Mouse (Mus musculus): ENCODE measurements around the gene Tor4a. TPM values are rescaled to one million over a fixed set of nuclear protein-coding genes. Genes with fewer than 3 reads are reported as not detected.

Gene Tor4a
- polyA plus RNA-seq, 1 experiment from 2014 or later = 13.1 TPM

DNA sequence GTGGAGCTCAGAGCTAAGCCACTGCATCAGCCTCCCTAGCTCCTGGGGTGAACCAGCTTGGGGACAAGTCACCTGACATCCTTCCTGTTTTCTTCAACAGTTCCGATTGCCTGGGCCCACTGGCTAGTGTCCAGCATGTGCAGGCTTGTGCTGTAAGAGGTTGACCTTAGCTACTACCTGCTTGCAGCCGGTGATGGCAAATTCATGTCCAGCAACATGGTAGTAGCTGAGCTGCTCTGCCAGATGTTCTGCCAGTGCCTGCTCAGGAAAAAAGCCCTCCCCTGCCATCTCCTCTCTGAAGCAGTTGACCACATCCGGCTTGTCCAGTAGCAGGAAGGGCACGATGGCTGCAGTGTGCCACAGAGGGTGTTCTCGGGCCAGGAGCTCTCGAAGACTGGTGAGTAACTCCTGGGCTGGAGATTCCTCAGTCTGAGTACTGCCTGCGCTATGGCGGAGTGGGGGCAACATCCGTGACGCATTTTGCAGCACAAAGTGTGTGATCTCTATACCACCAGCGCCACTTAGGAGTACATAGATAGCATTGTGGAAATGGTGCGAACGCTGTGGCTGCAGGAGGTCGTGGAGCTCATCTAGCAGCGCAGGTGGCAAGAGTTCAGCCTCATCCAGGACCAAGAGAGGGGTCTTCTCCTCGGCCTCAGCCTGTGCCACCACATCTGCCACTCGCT, 2.1 kb downstream of the Tor4a start:
- H3K27ac ChIP-seq (replicated peaks) = peak overlapping the region; percentile 93
- 77% methylated on average over 17 of the region's 17 CpGs for WGBS
- DNase-seq (ENCODE audit: low spot score) = no peak

DNA sequence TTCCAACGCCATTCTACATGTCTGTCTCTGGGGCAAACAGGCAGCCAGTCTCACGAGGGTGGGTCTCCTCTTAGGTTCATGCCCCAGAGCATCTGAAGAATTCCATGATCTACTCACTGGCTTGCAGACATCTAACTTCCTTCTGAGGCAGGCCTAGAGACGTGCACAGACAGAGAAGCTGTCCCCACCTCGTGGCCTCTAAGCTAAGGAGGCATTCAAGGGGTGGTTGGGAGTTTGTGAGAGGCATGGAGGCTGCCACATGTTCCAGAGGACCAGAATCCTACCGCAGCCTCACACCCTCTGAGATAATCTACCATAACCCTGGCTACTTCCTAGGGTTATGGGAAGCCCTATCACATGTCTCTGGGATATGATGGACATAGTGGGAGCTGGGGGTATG, 2.7 kb downstream of the Tor4a start:
- no peak for ATAC-seq (ENCODE audit: low FRiP score, low TSS enrichment)
- no peak for DNase-seq (ENCODE audit: low spot score)
- Histone ChIP-seq H3K27ac (replicated peaks) (peak overlapping the region; percentile 82), H3K36me3 (ENCODE audit: control insufficient read depth, insufficient read depth, low read length) (no peaks in the 10 kb centered on the region), H3K4me1 (replicated peaks; ENCODE audit: control insufficient read depth, insufficient read depth) (peaks cover 4% of the 10 kb centered on the region; the same call in 1 of the 2 replicates), H3K4me2 (replicated peaks; ENCODE audit: low read depth) (0 out of 2 replicates have a peak overlapping the region, but pooled peaks have one; percentile 11), H3K9me3 (ENCODE audit: control insufficient read depth, low read length) (no peaks in the 10 kb centered on the region), H3K4me3 (ENCODE audit: low read depth, low read length) (no peak overlapping the region), H3K27me3 (ENCODE audit: control insufficient read depth, insufficient read depth, low read length) (no peaks in the 10 kb centered on the region), H3K9ac (ENCODE audit: low read length) (peak overlapping the region; percentile 27; the same call in 1 of the 2 replicates)
- TF ChIP-seq CTCF (IDR thresholded peaks at IDR 0.05; ENCODE audit: low read depth) (no peak), EP300 (optimal IDR thresholded peaks at IDR 0.05) (no peak)
- 58% methylated on average over 5 of the region's 5 CpGs for WGBS

More for the DNA sequence above, 2.1 kb downstream of the Tor4a start:
- ATAC-seq (ENCODE audit: low FRiP score, low TSS enrichment) = no peak
- H3K4me1 ChIP-seq (replicated peaks; ENCODE audit: control insufficient read depth, insufficient read depth) = peaks cover 4% of the 10 kb centered on the region; the same call in 1 of the 2 replicates
- H3K4me2 ChIP-seq (replicated peaks; ENCODE audit: low read depth) = peak overlapping the region; percentile 62
- H3K9ac ChIP-seq (ENCODE audit: low read length) = peak overlapping the region; percentile 65; the same call in 1 of the 2 replicates
- no peak for TF ChIP-seq EP300 (optimal IDR thresholded peaks at IDR 0.05)
- no peak for TF ChIP-seq CTCF (IDR thresholded peaks at IDR 0.05; ENCODE audit: low read depth)
- no peaks in the 10 kb centered on the region for H3K27me3 ChIP-seq (ENCODE audit: control insufficient read depth, insufficient read depth, low read length)
- no peaks in the 10 kb centered on the region for H3K9me3 ChIP-seq (ENCODE audit: control insufficient read depth, low read length)
- 0 out of 2 replicates have a peak, but pooled peaks cover under 1% of the 10 kb centered on the region for H3K36me3 ChIP-seq (ENCODE audit: control insufficient read depth, insufficient read depth, low read length)
- peak overlapping the region; percentile 42; the same call in 1 of the 2 replicates for H3K4me3 ChIP-seq (ENCODE audit: low read depth, low read length)

DNA sequence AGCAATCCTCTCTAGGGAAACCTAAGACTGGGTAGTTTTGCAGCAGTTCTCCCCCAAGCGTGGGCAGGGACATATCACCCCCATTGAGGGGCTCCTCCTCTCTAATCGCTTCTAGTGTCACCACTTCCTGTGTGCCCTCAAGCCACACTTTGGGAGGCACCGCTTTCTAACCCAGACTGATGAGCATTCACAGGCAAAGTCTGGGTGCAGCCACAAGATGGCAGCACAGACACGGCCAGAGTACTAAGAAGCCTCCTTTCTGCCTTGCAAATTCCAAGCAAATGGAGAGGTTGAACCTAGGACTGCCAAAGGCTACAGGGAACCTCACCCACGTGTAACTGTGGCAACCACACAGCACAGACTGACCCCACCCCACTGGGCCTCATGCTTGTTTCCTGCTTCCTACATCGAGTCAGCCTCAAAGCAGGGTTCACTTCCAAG, 3.3 kb downstream of the Tor4a start:
- H3K4me2 ChIP-seq (replicated peaks; ENCODE audit: low read depth) = 0 out of 2 replicates have a peak overlapping the region, but pooled peaks have one; percentile 20

DNA sequence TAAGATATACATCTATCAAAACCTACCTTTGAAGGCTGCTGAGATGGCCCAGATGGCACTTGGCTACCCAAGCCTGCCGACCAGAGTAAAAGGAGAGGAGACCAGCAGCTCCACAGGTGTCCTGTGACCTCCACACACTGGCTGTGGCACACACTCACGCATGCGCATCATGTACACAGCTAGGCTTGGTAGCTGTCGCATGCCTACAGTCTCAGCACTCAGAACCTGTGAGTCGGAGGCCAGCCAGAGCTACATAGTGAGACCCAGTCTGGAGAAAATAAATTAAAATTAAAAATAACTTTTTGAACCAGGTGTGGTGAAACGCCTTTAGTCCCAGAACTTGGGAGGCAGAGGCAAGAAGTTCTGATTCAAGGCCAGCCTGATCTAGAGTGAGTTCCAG, 8.8 kb downstream of the Tor4a start:
- WGBS = 87% methylated on average over 6 of the region's 6 CpGs
- Histone ChIP-seq H3K27ac (replicated peaks) (no peak overlapping the region), H3K9ac (ENCODE audit: low read length) (no peak overlapping the region), H3K4me1 (replicated peaks; ENCODE audit: control insufficient read depth, insufficient read depth) (peaks cover 3% of the 10 kb centered on the region; the same call in 1 of the 2 replicates), H3K4me3 (ENCODE audit: low read depth, low read length) (no peak overlapping the region), H3K4me2 (replicated peaks; ENCODE audit: low read depth) (no peak overlapping the region), H3K9me3 (ENCODE audit: control insufficient read depth, low read length) (no peaks in the 10 kb centered on the region), H3K27me3 (ENCODE audit: control insufficient read depth, insufficient read depth, low read length) (no peaks in the 10 kb centered on the region), H3K36me3 (ENCODE audit: control insufficient read depth, insufficient read depth, low read length) (no peaks in the 10 kb centered on the region)
- TF ChIP-seq EP300 (optimal IDR thresholded peaks at IDR 0.05) (no peak), CTCF (IDR thresholded peaks at IDR 0.05; ENCODE audit: low read depth) (no peak)
- no peak for ATAC-seq (ENCODE audit: low FRiP score, low TSS enrichment)
- DNase-seq (ENCODE audit: low spot score) = no peak

More for the DNA sequence above, 3.3 kb downstream of the Tor4a start:
- WGBS = under 1% methylated on average over 6 of the region's 6 CpGs
- no peaks in the 10 kb centered on the region for H3K9me3 ChIP-seq (ENCODE audit: control insufficient read depth, low read length)
- peak overlapping the region; percentile 82 for H3K27ac ChIP-seq (replicated peaks)
- ATAC-seq (ENCODE audit: low FRiP score, low TSS enrichment) = peak; percentile 82
- H3K4me3 ChIP-seq (ENCODE audit: low read depth, low read length) = no peak overlapping the region
- no peak overlapping the region for H3K9ac ChIP-seq (ENCODE audit: low read length)
- no peaks in the 10 kb centered on the region for H3K36me3 ChIP-seq (ENCODE audit: control insufficient read depth, insufficient read depth, low read length)
- DNase-seq (ENCODE audit: low spot score) = peak; percentile 88
- no peak for TF ChIP-seq EP300 (optimal IDR thresholded peaks at IDR 0.05)
- peak; percentile 99 for TF ChIP-seq CTCF (IDR thresholded peaks at IDR 0.05; ENCODE audit: low read depth)
- H3K4me1 ChIP-seq (replicated peaks; ENCODE audit: control insufficient read depth, insufficient read depth) = peaks cover 4% of the 10 kb centered on the region; the same call in 1 of the 2 replicates
- no peaks in the 10 kb centered on the region for H3K27me3 ChIP-seq (ENCODE audit: control insufficient read depth, insufficient read depth, low read length)

DNA sequence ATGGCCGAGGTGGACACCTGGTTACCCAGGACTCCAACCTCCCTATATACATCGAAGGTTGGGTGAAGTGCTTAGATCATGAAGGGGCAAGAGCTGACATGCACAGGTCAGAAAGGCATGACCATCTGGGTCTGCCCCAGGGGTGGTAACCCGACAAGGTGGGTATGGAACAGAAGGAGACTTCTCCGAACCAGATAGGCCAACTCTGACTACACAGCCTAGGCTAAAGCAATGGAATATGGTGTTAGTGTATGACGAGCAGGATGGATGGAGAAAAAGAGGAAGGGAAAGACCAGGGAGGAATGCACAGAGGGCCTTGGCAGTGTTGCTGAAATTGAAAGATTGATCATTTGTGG, 10.1 kb downstream of the Tor4a start:
- 42% methylated on average over 5 of the region's 5 CpGs for WGBS
- H3K4me3 ChIP-seq (ENCODE audit: low read depth, low read length) = peak overlapping the region; percentile 45
- no peaks in the 10 kb centered on the region for H3K9me3 ChIP-seq (ENCODE audit: control insufficient read depth, low read length)
- H3K9ac ChIP-seq (ENCODE audit: low read length) = no peak overlapping the region
- H3K4me1 ChIP-seq (replicated peaks; ENCODE audit: control insufficient read depth, insufficient read depth) = peaks cover 3% of the 10 kb centered on the region; the same call in 1 of the 2 replicates
- DNase-seq (ENCODE audit: low spot score) (no peak), ATAC-seq (ENCODE audit: low FRiP score, low TSS enrichment) (no peak; the same call in 1 of the 2 replicates)
- no peaks in the 10 kb centered on the region for H3K36me3 ChIP-seq (ENCODE audit: control insufficient read depth, insufficient read depth, low read length)
- no peaks in the 10 kb centered on the region for H3K27me3 ChIP-seq (ENCODE audit: control insufficient read depth, insufficient read depth, low read length)
- H3K4me2 ChIP-seq (replicated peaks; ENCODE audit: low read depth) = peak overlapping the region; percentile 81
- no peak overlapping the region for H3K27ac ChIP-seq (replicated peaks)
- TF ChIP-seq CTCF (IDR thresholded peaks at IDR 0.05; ENCODE audit: low read depth) (no peak), EP300 (optimal IDR thresholded peaks at IDR 0.05) (no peak)
